Mouse (Mus musculus): ENCODE data around the gene Gm14851. TPM values are rescaled to one million over a fixed set of nuclear protein-coding genes. Genes with fewer than 3 reads are reported as not detected.
"Not testable (repeated sequence)": the region's sequence is repeated elsewhere in the genome, so short reads cannot be mapped to it uniquely, and the experiment has no call there.

Gene Gm14851
- not detected for total RNA-seq (2021)
- long read RNA-seq, result 0 reads

DNA sequence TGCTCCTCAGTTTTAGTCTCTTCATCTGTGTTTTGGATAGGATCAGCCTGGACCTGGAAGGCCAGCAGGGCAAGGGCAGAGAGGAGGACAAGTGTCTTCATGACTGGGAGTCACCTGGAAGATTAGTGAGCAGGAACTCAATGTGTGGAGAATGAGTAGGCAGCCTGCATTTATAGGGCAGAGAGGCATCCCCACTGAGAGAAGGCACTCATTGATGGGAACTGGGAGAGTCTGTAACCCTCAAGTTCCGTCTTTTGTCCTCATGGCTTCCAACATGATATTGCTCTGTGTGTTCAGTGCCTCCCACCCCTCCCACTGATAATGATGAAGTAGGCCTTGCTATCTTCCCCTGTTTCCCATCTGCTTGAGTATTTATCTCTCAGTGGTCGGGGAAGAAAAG lies at the start of gene Gm14851:
TSS of gene Gm14851 (minus strand) at position 101 of the 400 bp plus-strand sequence.
- DNase-seq (ENCODE audit: low spot score in 2 of 2), result not testable (repeated sequence)

GRCm38 (mm10) chr8:21134342-21134741 lies 38.5 kb upstream of the Gm14851 start, which contains the start of gene Defa30:
Gene Defa30, plus strand, starts transcription at chr8:21134642.
- not testable (repeated sequence) for DNase-seq (ENCODE audit: low spot score in 2 of 2)

DNA sequence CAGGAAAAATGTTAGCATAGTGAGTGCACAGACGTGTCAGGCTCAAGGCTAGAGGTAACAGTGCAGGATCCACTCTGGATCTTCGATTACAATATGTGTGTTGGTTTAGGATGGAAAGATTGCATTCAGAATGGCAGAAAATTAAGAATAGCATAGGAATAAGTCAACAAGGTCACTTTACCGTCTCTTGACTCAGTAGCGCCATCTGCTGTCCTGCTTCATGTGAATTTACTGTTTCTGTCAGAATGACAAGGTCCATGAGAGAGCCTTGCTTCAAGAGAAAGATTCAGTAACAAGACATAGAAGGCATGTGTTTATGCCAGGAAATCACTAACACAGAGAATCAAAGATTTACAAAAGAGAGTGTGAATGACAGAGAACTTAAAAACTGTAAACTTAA lies 2.7 kb downstream of the Gm14851 start:
- DNase-seq (ENCODE audit: low spot score in 2 of 2), result peak in 1 of 2 experiments; percentile 1

DNA sequence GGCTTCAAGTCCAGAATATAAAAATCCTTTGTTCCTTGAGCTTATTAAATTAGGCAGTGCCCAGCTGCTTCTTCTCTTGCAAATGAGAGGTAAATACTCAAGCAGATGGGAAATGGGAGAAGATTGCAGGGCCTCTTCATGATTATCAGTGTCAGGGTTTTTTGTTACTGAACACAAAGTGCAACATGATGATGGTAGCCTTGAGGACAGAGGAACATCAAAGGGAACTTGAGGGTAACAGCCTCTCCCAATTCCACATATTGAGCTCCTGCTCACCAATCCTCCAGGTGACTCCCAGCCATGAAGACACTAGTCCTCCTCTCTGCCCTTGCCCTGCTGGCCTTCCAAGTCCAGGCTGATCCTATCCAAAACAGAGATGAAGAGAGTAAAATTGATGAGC lies 11.7 kb downstream of the Gm14851 start, which contains the start of gene Defa25:
TSS of gene Defa25 (plus strand) at position 301 of the 400 bp plus-strand sequence.
- DNase-seq (ENCODE audit: low spot score in 2 of 2), result not testable (repeated sequence)

DNA sequence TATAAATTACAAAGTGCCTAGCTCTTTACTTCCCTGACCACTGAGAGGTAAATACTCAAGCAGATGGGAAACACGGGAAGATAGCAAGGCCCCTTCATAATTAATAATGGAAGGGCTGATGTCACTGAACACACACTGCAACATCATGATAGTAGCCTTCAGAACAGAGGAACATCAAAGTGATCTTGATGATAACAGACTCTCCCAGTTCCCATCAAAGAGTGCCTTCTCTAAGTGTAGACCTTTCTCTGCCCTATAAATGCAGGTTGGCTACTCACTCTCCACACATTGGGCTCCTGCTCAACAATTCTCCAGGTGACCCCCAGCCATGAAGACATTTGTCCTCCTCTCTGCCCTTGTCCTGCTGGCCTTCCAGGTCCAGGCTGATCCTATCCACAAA lies 31.1 kb downstream of the Gm14851 start, which contains the start of gene Defa35:
TSS of gene Defa35 (plus strand) at position 301 of the 400 bp plus-strand sequence.
- not testable (repeated sequence) for DNase-seq (ENCODE audit: low spot score in 2 of 2)

DNA sequence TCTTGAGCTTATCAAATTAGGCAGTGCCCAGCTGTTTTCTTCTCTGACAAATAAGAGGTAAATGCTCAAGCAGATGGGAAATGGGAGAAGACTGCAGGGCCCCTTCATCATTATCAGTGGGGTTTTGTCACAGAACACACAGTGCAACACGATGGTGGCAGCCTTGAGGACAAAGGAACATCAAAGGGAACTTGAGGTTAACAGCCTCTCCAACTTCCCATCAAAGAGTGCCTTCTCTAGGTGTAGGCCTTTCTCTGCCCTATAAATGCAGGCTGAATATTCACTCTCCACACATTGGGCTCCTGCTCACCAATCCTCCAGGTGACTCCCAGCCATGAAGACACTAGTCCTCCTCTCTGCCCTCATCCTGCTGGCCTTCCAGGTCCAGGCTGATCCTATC lies 41.1 kb downstream of the Gm14851 start, which contains the start of gene Defa23:
TSS of gene Defa23 (plus strand) at position 301 of the 400 bp plus-strand sequence.
- not testable (repeated sequence) for DNase-seq (ENCODE audit: low spot score in 2 of 2)

Other genes starting within 250 kb of the Gm14851 start
- not detected for gene Defb33, start 203.4 kb downstream of the Gm14851 start, total RNA-seq (2021)
- gene Gm15056, start 193.4 kb downstream of the Gm14851 start, total RNA-seq (2021), result not detected
- gene Gm6040, start 174.0 kb downstream of the Gm14851 start, total RNA-seq (2021), result not detected
- gene AY761185, start 151.3 kb downstream of the Gm14851 start, total RNA-seq (2021), result not detected
- gene Defa21, start 70.5 kb downstream of the Gm14851 start, total RNA-seq (2021), result not detected
- gene Defa23, start 41.0 kb downstream of the Gm14851 start, total RNA-seq (2021), result not detected
- gene Defa35, start 31.0 kb downstream of the Gm14851 start, total RNA-seq (2021), result not detected
- gene Defa25, start 11.6 kb downstream of the Gm14851 start, total RNA-seq (2021), result not detected
- not detected for gene Defa30, start 38.6 kb upstream of the Gm14851 start, total RNA-seq (2021)
- not detected for gene Defa22, start 66.2 kb upstream of the Gm14851 start, total RNA-seq (2021)
- gene Defa31, start 95.6 kb upstream of the Gm14851 start, total RNA-seq (2021), result not detected
- gene Gm15293, start 105.5 kb upstream of the Gm14851 start, total RNA-seq (2021), result not detected
- gene Gm15292, start 153.7 kb upstream of the Gm14851 start, total RNA-seq (2021), result not detected
- gene Defa27, start 219.5 kb upstream of the Gm14851 start, total RNA-seq (2021), result not detected
- gene Defa29, start 231.0 kb upstream of the Gm14851 start, total RNA-seq (2021), result not detected

All from layer of hippocampus, adult 18-20 months (tissue).